Mouse (Mus musculus): ENCODE results near the gene Myo16.

The Myo16 gene

GRCm38 (mm10) chr8:10549434-10549833 lies 395.7 kb downstream of the Myo16 start:
- no peak for DNase-seq (ENCODE audit: low read depth)

DNA sequence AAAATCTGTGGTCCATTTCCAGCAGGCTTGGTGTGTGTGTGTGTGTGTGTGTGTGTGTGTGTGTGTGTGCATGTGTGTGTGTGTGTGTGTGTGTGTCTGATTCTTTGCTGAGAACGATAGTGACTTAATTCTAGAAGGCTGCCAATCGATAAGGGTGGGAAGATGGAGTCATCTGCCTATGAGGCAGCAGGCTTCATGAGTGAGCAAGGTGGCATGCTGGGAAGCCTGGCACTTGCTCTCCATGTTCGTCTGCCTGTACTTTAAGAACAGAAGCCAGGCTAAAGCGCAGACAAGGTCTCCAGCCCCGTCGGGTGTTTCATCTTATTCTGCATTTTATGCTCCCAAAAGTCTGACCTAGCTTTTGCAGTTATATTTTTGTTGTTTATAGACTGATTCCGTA lies 404.2 kb downstream of the Myo16 start:
- no peak for DNase-seq (ENCODE audit: low read depth)

- DNase-seq (ENCODE audit: low read depth), result no peak
Observed at GRCm38 (mm10) chr8:10559479-10559878, 405.8 kb downstream of the Myo16 start.

- no peak for DNase-seq (ENCODE audit: low read depth)
Observed at GRCm38 (mm10) chr8:10561616-10562015, 407.9 kb downstream of the Myo16 start.

DNA sequence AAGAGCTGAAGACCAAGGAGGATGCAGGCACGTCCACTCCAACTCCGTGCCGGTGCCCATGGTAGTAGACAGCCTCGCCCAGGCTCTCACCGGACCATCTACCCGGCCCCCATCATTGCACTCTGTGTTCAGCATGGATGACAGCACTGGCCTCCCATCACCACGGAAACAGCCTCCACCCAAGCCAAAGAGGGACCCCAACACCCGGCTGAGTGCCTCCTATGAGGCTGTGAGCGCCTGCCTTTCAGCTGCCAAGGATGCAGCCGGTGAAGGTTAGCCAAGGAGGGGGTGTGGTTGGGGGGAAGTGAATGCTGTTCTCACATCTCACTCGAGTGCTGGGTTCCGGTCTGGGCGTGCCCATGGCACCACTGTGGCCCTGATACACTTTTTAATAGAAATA lies 408.3 kb downstream of the Myo16 start:
- no peak for DNase-seq (ENCODE audit: low read depth)

DNA sequence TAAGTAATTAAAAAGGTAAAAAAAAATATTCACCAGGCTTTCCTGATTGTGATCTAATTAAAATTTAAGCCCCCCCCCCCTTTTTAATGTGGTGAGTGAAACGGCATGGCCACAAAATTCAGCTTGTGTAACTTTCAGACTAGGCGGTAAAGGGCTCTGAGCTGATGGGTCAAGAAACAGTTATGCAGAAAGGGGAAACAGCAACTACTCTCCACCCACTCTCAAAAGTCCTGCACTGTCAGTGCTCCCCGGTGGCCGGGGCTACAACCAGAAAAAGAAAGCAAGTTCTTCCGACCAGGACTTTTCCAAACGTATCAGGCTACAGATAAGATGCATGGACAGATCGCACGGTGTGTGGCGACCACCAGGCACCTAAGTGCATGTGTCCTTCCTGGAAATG lies 408.9 kb downstream of the Myo16 start:
- DNase-seq (ENCODE audit: low read depth), result no peak

GRCm38 (mm10) chr8:10565231-10566029 lies 411.7 kb downstream of the Myo16 start:
- DNase-seq (ENCODE audit: low read depth), result no peak

DNA sequence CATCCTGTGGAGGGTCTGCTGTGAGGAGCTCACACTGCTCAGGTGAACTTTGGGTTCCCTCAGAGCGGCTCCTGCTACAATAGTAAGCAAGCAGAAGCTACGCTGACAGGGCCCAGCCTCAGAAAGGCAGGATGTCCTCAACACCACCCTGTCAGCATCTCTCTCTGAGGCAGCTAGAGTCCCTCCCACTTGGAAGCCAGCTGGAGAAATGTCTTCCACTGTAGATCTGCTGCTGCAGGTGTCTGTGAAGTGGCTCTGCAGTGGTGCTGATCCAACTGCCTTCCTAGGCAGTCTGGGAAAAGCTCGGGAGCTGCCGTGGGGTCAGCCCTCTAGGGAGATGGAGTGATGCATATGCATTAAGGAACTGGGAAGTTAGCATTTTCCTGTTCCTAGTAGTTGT lies 414.7 kb downstream of the Myo16 start:
- DNase-seq (ENCODE audit: low read depth), result no peak

DNA sequence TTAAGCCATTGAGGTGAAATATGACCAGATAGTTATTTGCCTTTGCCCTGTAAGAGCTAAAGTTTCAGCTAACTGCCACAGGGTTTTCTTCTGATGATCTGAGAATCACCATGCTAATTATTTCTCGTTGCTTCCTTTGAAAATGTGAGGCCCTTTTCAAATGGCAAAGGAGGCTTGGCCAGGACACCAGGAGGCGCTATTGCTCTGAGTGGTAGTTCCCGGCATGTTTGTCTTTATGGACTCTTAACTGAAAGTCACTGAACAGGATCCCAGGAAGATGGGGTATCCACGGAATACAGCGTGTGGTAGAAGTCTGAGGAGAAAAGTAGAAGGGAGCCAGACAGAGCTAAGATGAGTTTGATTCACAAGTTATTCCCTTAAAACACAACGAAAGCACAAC lies 420.4 kb downstream of the Myo16 start:
- peak; percentile 64 for DNase-seq (ENCODE audit: low read depth)

DNA sequence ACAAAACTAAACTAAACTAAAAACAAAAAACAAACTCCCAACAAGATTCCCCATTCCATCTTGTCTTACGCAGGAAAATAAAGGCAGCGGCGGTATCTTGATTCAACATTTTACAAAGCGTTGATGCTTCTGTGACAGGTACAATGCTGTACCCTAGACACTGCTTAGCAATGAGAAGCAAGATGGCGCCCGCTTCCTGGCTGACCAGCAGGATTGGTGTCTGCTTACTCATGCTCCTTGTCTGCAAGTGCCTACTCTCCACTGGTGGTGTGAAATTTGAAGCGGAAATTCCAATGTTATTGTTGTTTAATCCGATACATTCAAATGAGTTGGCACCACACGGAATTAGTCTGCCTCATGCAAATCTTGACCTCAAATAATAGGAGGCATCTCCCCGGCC lies 421.5 kb downstream of the Myo16 start:
- DNase-seq (ENCODE audit: low read depth), result no peak

DNA sequence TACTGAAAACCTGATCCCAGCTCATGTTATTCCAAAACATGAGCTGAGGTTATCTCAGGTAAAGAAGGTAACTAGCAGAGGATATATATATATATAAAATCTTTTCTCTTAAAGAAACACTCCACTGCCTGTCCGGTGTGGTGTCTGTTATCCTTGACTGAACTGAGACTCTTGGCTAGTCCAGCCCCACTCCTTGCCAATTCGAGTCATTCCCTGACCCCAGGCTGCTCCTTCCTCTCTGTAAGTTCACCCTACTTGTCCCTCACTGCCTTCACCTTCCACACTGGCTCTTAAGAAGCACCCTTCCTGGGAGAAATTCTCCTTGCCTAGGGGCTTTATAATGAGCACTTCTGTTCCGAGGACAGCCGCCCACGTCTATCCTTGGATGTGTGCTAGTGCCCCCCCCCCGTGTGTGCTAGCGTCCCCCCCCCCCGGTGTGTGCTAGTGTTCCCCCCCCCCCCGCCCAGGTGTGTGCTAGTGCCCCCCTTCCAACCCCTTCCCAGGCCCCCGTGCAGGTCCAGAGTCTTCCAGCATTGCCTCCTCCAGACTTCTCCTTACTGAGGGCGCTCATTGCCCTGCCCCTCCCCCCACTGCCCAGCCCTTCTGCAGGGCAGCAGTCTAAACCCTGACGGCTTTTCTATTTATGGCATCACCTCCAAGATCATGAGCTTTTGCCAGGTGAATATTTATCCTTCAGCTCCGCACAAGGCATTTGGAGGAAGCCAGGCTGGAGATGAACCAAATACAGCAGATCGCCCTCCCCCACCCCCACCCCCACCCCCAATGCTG lies 433.4 kb downstream of the Myo16 start:
- DNase-seq (ENCODE audit: low read depth), result no peak

GRCm38 (mm10) chr8:10589422-10589933 lies 435.8 kb downstream of the Myo16 start:
- no peak for DNase-seq (ENCODE audit: low read depth)

GRCm38 (mm10) chr8:10592917-10593316 lies 439.2 kb downstream of the Myo16 start:
- DNase-seq (ENCODE audit: low read depth), result no peak

GRCm38 (mm10) chr8:10596353-10596752 lies 442.6 kb downstream of the Myo16 start:
- DNase-seq (ENCODE audit: low read depth), result no peak

DNA sequence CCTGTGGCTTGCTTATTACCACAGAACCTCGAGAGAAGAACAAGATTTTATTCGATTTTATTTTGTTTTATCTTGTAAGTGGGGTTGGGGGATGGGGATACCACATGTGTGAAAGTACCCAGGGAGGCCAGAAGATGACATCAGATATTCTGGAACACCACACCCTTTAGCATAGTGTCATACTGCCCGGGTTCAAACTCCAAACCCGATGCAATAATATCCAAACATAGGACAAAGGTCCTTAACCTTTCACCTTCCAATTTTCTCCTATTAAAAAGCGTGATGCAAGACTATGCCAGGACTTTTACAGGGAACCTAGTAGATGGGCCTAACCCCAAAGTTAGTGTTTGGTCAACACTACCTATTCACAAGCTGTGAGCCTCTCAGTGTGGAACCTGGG lies 443.9 kb downstream of the Myo16 start:
- no peak for DNase-seq (ENCODE audit: low read depth)

GRCm38 (mm10) chr8:10598889-10599288 lies 445.2 kb downstream of the Myo16 start:
- DNase-seq (ENCODE audit: low read depth), result no peak

- no peak for DNase-seq (ENCODE audit: low read depth)
Observed at GRCm38 (mm10) chr8:10606028-10606815, 452.5 kb downstream of the Myo16 start.

- DNase-seq (ENCODE audit: low read depth), result no peak
Observed at GRCm38 (mm10) chr8:10606816-10607209, 453.1 kb downstream of the Myo16 start.

GRCm38 (mm10) chr8:10611636-10612035 lies 457.9 kb downstream of the Myo16 start:
- DNase-seq (ENCODE audit: low read depth), result no peak

DNA sequence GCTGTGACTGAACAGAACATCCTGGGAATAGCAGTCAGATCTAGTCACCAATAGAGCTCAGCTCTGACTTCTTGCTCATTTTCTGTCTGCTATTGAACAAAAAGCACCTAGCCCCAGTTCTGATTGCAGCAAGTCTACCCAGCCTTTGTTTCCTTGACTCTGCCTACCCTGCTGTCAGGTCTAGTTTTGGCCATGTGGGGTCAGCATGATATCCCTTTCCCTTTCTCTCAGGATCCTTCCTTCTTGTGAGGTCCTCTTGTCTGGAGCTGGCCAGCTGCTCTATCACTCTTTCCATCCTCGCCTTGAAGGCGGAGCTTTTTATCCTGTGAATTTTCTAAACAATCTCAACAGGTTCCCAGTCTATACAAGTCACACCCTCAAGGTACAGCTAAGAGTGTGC lies 459.7 kb downstream of the Myo16 start:
- no peak for DNase-seq (ENCODE audit: low read depth)

DNA sequence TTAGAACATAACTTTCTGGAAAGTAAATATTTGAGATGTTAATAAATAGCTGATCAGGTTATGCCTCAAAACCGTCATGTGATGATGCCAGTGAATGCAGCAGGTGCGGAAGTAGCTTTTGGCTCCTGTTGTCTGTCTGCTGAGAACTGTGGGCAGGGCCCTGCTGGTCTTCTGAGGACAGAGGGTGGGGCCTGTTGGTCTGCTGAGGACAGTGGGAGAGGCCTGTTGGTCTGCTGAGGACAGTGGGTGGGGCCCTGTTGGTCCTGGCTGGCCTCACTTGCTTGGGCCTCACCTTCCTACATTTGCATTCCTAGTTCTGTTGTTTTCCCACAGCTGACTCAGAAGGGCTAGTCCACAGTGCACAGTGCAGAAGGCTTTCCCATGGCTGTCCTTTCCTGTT lies 466.0 kb downstream of the Myo16 start:
- no peak for DNase-seq (ENCODE audit: low read depth)

- no peak for DNase-seq (ENCODE audit: low read depth)
Observed at GRCm38 (mm10) chr8:10625262-10625661, 471.6 kb downstream of the Myo16 start.

All from naive thymus-derived CD4-positive, alpha-beta T cell, adult 2 months (primary cell).